Mouse (Mus musculus) bone marrow, adult 2 months (tissue): ENCODE results near the gene Kcnj1.

Source experiments
- CTCF ChIP-seq: fragments of 200-500 bp; IDR thresholded peaks from 2 replicates; pipeline ENCODE4 v1.5.1; 2011; ENCODE audit warnings: low read length, control low read depth; ENCODE audit not compliant: control insufficient read depth, insufficient read depth
- POLR2A ChIP-seq: fragments of 200-500 bp; IDR thresholded peaks from 2 replicates; pipeline ENCODE4 v1.6.1; 2011; ENCODE audit warnings: low read depth, mild to moderate bottlenecking, control low read depth, low read length, borderline replicate concordance; ENCODE audit not compliant: control insufficient read depth

- no peak for TF ChIP-seq POLR2A
- TF ChIP-seq CTCF, result peak; percentile 73
These were observed 15.8 kb downstream of the Kcnj1 start for GRCm38 (mm10) chr9:32388120-32388519.
